Mouse (Mus musculus) embryonic facial prominence, embryonic 14.5 days (tissue): ENCODE measurements around the gene Zer1. TPM values are rescaled to one million over a fixed set of nuclear protein-coding genes. Genes with fewer than 3 reads are reported as not detected.
A peak's percentile ranks its signal among the peaks of the same experiment; 100 is the strongest.

Experiments
- ATAC-seq: fragments of 200-750 bp; cut with Nextera tagmentation; 2 replicates; pipeline ENCODE4 v1.8.0; 2017; ENCODE audit warnings: low read depth, moderate number of reproducible peaks, moderate TSS enrichment
- DNase-seq: peaks from one replicate; pipeline ENCODE4 v3.0.0-alpha.2; 2015; ENCODE audit warnings: low spot score
- H3K27ac ChIP-seq: fragments of 300-500 bp; sonication (generic); replicated peaks from 2 replicates; pipeline ENCODE4 v1.5.1; 2014; ENCODE audit warnings: low read depth, mild to moderate bottlenecking, low read length, moderate library complexity
- H3K27me3 ChIP-seq: fragments of 300-500 bp; sonication (generic); replicated peaks from 2 replicates; pipeline ENCODE4 v1.6.1; 2014; ENCODE audit warnings: low read length; ENCODE audit not compliant: control insufficient read depth, insufficient read depth
- H3K36me3 ChIP-seq: fragments of 300-500 bp; sonication (generic); 2 replicates; pipeline ENCODE4 v1.6.1; 2014; ENCODE audit warnings: low read length, mixed read lengths; ENCODE audit not compliant: control insufficient read depth, insufficient read depth
- H3K4me1 ChIP-seq: fragments of 300-500 bp; sonication (generic); 2 replicates; pipeline ENCODE4 v1.6.1; 2014; ENCODE audit warnings: antibody characterized with exemption, low read length; ENCODE audit not compliant: control insufficient read depth, insufficient read depth
- H3K4me2 ChIP-seq: fragments of 300-500 bp; sonication (generic); 2 replicates; pipeline ENCODE4 v1.6.1; 2014; ENCODE audit warnings: low read depth, mild to moderate bottlenecking, low read length, moderate library complexity, mixed read lengths
- H3K4me3 ChIP-seq: fragments of 300-500 bp; sonication (generic); 2 replicates; pipeline ENCODE4 v1.5.1; 2014; ENCODE audit warnings: low read depth, mild to moderate bottlenecking, low read length
- H3K9ac ChIP-seq: fragments of 300-500 bp; sonication (generic); 2 replicates; pipeline ENCODE4 v1.6.1; 2014; ENCODE audit warnings: low read depth, mild to moderate bottlenecking, low read length, moderate library complexity, mixed read lengths
- H3K9me3 ChIP-seq: fragments of 300-500 bp; sonication (generic); 2 replicates; pipeline ENCODE4 v1.6.1; 2016; ENCODE audit warnings: low read length; ENCODE audit not compliant: control insufficient read depth
- WGBS: fragments of 180-500 bp; shearing (Covaris S2); extraction: QIAGEN DNeasy Blood & Tissue Kit; methylation state at CpG from one replicate; pipeline ENCODE4 v1.1.7; 2014; 5-methylcytosine and 5-hydroxymethylcytosine counted together
- polyA plus RNA-seq: library from polyadenylated mRNA; unstranded; fragments of >200 nt; fragmentation: Nextera tagmentation; extraction: Ambion mirVana; gene quantifications from 2 replicates; pipeline ENCODE4 v1.2.1, GENCODE M21; 2014

Zer1 gene
- polyA plus RNA-seq, 1 experiment from 2014 or later, result 7.9 TPM

DNA sequence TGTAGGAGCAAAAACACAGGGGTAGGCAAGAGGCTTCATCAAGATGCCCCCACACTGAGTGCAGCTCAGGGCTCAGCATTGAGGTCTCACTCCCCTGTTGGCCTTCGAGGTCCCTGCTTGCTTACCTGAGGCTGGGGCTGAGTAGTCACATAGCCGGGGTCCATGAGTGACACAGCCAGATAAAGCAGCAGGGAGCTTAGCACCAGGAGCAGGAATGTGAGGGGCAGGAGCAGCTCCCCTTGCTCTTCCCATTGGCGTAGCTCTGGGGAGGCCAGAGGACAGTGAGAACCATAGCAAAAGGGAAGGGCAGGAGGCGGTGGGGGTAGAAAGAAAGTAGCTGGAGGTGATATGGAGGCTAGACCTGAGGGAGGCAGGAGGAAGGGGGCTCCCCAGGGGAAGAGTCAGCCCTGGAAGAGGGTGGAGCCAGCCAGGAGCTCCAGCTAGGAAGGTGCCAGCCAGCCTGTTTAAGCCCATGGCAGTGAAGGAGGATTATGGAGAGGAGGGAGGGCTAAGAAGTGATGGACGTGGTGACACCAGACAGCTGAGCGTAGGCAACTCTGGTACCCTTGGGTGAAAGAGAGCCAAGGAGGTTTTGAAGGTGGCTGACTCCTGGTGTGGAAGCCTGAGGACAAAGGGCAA is 32.0 kb downstream of the Zer1 start:
- Histone ChIP-seq H3K36me3 (peaks cover 27% of the 10 kb centered on the region), H3K4me3 (peak overlapping the region; percentile 63), H3K4me1 (peaks cover 7% of the 10 kb centered on the region; the same call in 1 of the 2 replicates), H3K27ac (no peak overlapping the region), H3K9ac (peak overlapping the region; percentile 73; the same call in 1 of the 2 replicates), H3K4me2 (peak overlapping the region; percentile 80), H3K27me3 (no peaks in the 10 kb centered on the region), H3K9me3 (no peaks in the 10 kb centered on the region)
- 56% methylated on average over 6 of the region's 6 CpGs for WGBS
- ATAC-seq (no peak), DNase-seq (no peak)

DNA sequence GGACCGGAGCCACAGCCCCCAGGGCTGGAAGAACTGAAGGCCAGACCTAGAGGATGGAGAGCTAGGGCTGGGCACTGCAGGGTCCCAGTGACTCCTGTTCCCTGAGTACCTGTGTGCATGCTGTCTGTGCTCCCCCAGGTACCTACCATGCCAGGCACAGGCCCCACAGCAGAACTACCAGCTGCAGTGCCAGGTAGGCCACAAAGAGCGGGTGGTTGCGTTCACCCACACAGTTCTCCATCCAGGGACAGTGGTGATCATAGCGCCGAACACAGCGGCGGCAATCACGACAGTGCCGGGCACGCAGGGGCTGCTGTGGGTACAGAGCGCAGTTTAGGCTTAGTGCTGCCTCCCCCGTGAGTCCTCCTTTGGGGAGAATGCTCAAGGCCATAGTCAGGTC is 32.9 kb downstream of the Zer1 start:
- Histone ChIP-seq H3K9ac (no peak overlapping the region), H3K4me3 (no peak overlapping the region), H3K36me3 (peaks cover 25% of the 10 kb centered on the region), H3K4me1 (peaks cover 7% of the 10 kb centered on the region; the same call in 1 of the 2 replicates), H3K27me3 (no peaks in the 10 kb centered on the region), H3K4me2 (no peak overlapping the region), H3K9me3 (no peaks in the 10 kb centered on the region), H3K27ac (no peak overlapping the region)
- ATAC-seq (no peak), DNase-seq (no peak)
- WGBS, result 96% methylated on average over 11 of the region's 12 CpGs

- DNase-seq, result no peak
- no peak overlapping the region for H3K4me3 ChIP-seq
- peaks cover 25% of the 10 kb centered on the region for H3K36me3 ChIP-seq
- H3K4me2 ChIP-seq, result no peak overlapping the region
- peaks cover 5% of the 10 kb centered on the region; the same call in 1 of the 2 replicates for H3K4me1 ChIP-seq
- no peak overlapping the region for H3K27ac ChIP-seq
- no peak for ATAC-seq
- no peaks in the 10 kb centered on the region for H3K27me3 ChIP-seq
- no peaks in the 10 kb centered on the region for H3K9me3 ChIP-seq
- WGBS, result 97% methylated on average over 4 of the region's 4 CpGs
- no peak overlapping the region for H3K9ac ChIP-seq
Measured at GRCm38 (mm10) chr2:30087310-30087709, 37.1 kb downstream of the Zer1 start.

DNA sequence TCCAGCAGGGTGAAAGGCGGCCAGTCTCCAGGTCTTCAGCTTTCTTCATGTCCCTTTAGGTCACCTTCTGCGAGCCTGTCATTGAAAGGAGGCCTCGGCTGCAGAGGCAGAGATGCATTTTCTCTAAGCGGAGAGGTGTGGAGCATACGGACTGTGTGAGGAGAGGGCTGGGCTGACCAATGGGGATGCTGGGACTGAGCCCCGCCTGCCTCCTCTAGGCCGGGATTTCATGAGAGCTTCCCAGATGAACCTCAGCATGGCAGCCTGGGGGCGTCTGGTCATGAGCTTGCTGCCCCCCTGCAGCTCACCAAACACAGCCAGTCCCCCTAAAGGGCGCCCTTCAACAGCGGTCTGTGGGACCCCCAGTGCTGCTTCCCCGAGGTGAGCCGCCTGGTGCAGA is 39.8 kb downstream of the Zer1 start:
- ATAC-seq, result peak; percentile 76; the same call in 1 of the 2 replicates
- Histone ChIP-seq H3K9me3 (no peaks in the 10 kb centered on the region), H3K4me3 (peak overlapping the region; percentile 19; the same call in 1 of the 2 replicates), H3K36me3 (no peaks in the 10 kb centered on the region), H3K9ac (peak overlapping the region; percentile 53), H3K4me1 (peaks cover 5% of the 10 kb centered on the region; the same call in 1 of the 2 replicates), H3K4me2 (peak overlapping the region; percentile 47), H3K27ac (no peak overlapping the region), H3K27me3 (no peaks in the 10 kb centered on the region)
- no peak for DNase-seq
- 7% methylated on average over 9 of the region's 12 CpGs for WGBS

- Histone ChIP-seq H3K4me1 (peaks cover 5% of the 10 kb centered on the region; the same call in 1 of the 2 replicates), H3K4me3 (peak overlapping the region; percentile 19; the same call in 1 of the 2 replicates), H3K27ac (no peak overlapping the region), H3K9me3 (no peaks in the 10 kb centered on the region), H3K9ac (no peak overlapping the region), H3K4me2 (peak overlapping the region; percentile 47), H3K27me3 (no peaks in the 10 kb centered on the region), H3K36me3 (no peaks in the 10 kb centered on the region)
- DNase-seq (no peak), ATAC-seq (no peak)
- 61% methylated on average over 5 of the region's 5 CpGs for WGBS
Measured at GRCm38 (mm10) chr2:30084113-30084512, 40.3 kb downstream of the Zer1 start.

GRCm38 (mm10) chr2:30080181-30080800 is 44.1 kb downstream of the Zer1 start:
- Histone ChIP-seq H3K4me2 (no peak overlapping the region), H3K4me1 (peaks cover 5% of the 10 kb centered on the region; the same call in 1 of the 2 replicates), H3K9ac (no peak overlapping the region), H3K9me3 (no peaks in the 10 kb centered on the region), H3K27ac (no peak overlapping the region), H3K4me3 (no peak overlapping the region), H3K36me3 (no peaks in the 10 kb centered on the region), H3K27me3 (no peaks in the 10 kb centered on the region)
- DNase-seq (no peak), ATAC-seq (no peak)
- WGBS, result 81% methylated on average over 11 of the region's 15 CpGs

- Histone ChIP-seq H3K36me3 (peaks cover 5% of the 10 kb centered on the region; the same call in 1 of the 2 replicates), H3K4me1 (no peaks in the 10 kb centered on the region), H3K27ac (peak overlapping the region; percentile 77; the same call in 1 of the 2 replicates), H3K4me2 (peak overlapping the region; percentile 91), H3K9ac (peak overlapping the region; percentile 64; the same call in 1 of the 2 replicates), H3K4me3 (peak overlapping the region; percentile 60; the same call in 1 of the 2 replicates), H3K9me3 (no peaks in the 10 kb centered on the region), H3K27me3 (no peaks in the 10 kb centered on the region)
- WGBS, result 69% methylated on average over 4 of the region's 4 CpGs
- ATAC-seq (no peak), DNase-seq (no peak)
Measured at GRCm38 (mm10) chr2:30078760-30079159, 45.6 kb downstream of the Zer1 start.

DNA sequence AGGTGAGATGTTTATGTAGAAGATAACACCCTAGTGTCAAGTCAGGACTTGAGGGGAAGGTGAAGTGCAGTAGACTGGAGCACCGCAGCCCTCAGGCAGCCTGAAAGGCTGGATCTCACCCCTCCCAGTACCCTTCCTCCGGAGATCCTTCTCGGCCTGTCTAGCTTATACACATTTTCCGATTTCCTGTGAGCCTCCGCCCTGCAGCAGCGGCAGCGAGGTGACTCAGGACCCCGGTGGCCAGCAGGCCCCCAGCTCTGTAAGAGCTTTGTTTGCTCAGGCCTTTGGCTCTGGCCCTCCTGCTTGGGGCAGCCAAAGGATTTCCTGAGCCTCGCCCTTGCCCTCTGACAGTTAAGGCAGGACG is 46.1 kb downstream of the Zer1 start:
- Histone ChIP-seq H3K4me1 (no peaks in the 10 kb centered on the region), H3K27me3 (no peaks in the 10 kb centered on the region), H3K4me2 (peak overlapping the region; percentile 91), H3K9me3 (no peaks in the 10 kb centered on the region), H3K27ac (peak overlapping the region; percentile 77), H3K9ac (peak overlapping the region; percentile 64; the same call in 1 of the 2 replicates), H3K36me3 (peaks cover 9% of the 10 kb centered on the region; the same call in 1 of the 2 replicates), H3K4me3 (peak overlapping the region; percentile 60)
- 17% methylated on average over 10 of the region's 10 CpGs for WGBS
- DNase-seq (peak; percentile 41), ATAC-seq (no peak)
